Mouse (Mus musculus) left cerebral cortex, adult 18-20 months (tissue): ENCODE measurements at regions not wholly inside any gene's neighbourhood (a gene's known extent, or its start where the extent isn't known, plus 50 kb on each side); places are given as distances from the start of the nearest gene placed in this dataset.
"Not testable (repeated sequence)": the region's sequence is repeated elsewhere in the genome, so short reads cannot be mapped to it uniquely, and the experiment has no call there.

Experiments used
- DNase-seq, 2 experiments: peaks; one replicate each; pipeline ENCODE4 v3.0.0; 2021 to 2022; ENCODE audit warnings: low spot score in 2 of 2, mixed read lengths in 1 of 2

DNA sequence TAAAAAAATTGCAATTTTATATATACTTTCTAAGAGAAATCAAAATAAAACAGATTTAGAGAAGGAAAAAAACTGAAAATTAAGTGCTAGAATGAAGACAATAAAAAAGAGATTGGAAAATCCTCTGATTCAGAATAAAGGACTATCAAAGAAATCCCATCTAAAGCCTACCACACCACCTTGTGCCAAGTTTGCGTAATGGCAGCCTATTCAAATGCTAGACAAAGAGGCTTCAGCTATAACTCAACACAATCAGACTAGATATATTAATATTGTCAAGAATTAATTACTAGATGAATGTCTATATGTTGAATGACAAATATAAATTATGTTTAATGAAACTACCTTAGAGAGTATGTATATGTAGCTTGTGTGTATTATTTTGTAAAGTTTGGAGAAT, 221.9 kb upstream of the Ascc3 start:
- DNase-seq = peak; percentile 2 to 9

DNA sequence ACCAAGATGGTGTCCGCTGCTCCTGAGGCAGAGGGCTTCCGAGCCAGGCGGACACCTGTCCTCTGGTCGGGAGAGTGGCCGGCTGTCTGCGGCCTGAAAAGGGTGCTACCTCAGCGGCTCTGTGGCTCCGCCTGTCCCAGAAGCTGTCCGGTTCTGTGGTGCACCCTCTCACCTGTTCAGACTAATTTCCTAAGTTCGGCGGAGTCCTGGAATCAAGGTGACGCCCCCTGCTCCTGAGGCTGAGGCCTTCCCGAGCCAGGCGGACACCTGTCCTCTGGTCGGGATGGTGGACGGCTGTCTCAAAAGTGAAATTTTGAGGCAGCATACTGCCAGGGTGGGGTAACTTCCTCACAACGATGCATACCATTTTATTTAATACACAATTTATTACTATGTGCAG, 199.9 kb upstream of the Ascc3 start:
- DNase-seq = not testable (repeated sequence)
